Mouse (Mus musculus) adrenal gland, adult (tissue): ENCODE results near the gene Hmgn2.

Experiments used
- DNase-seq, 2 experiments: peaks; one replicate each; pipeline ENCODE4 v3.0.0; 2022 to 2023; ENCODE audit warnings: low spot score in 1 of 2; ENCODE audit not compliant: inconsistent age in 2 of 2

The Hmgn2 gene

DNA sequence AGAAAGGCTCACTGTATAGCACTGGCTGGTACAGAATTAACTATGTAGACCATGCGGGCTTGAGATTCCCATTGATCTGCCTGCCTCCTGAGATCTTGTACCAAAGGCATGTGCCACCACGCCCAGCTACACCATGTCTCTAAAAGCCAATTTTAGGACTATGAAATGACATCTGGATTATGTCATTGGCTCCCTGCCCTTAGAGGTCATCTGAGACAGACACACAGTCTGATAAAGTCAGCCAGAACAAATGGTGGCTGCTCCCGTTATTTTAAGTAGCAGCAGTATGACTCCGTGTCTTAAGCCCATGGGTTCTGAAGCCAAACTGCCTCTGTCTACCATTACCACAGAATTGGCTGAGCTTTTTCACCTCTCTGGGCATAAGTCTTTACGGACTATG lies 12.0 kb upstream of the Hmgn2 start:
- peak in 1 of 2 experiments; percentile 69 for DNase-seq

DNA sequence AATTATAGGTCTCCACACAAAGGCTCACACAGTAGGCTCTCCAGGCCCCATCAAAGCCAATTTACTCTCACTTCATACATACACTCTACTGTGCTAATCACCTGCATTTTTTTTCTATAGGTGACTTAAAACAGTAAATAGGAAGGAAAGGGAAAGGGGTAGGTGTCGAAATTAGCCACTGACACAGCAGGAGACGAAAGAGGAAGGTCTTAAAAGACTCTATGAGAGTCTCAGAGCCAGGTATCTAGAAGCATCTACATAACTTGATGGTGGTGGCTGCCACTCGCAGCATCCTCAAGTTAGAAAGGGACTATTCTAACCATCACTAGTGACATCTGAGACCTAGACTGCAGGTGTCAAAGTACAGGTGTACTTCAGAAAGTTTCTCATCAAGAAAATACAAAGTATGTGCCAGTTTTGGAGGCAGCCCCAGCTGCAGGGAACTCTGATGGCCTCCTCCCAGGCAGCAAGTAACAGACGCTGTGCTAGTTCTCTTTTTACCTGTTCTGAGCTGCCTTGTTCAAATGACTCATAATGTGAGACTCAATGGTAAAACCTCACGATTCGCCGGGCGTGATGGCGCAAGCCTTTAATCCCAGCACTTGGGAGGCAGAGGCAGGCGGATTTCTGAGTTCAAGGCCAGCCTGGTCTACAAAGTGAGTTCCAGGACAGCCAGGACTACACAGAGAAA lies 9.7 kb upstream of the Hmgn2 start:
- DNase-seq, result no peak

DNA sequence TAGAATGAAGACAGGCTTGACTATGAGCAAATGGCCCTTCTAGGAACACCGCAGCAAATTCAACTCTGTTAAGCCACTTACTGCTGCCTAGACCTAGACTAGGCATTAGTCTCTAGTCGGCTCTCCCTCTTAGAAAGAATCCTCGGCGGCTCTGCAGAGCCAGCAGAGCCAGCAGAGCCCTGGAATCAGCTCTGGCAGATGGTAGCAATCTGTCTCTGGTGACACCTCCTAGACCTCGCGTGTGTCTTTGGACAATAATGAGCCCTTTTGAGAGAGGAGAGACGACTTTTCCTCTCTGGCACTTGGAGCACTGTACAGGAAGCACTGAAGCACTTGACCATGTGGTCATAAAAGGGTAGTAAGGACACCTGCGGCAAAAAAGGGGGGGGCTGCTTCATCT lies 3.3 kb upstream of the Hmgn2 start:
- DNase-seq, result no peak

DNA sequence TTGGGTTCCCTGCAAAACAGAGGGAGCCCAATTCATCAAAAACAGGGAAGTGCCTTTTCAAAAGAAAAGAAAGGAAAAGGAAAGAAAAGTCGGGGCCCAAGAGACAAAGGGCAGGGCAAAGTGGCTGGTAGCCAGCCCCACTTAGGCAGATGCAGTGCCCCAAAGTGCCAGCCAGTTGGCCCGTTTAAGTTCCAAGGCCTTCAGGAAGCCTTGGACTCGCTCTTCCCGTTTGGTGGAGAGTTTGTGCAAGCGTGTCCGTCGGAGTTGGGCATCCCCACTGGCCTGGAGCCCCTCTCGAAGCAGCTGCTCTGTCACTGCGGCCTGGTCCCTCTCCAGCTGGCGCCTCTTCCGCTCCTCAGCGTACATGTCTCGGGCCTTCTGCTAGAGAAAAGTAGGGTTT lies 2.4 kb upstream of the Hmgn2 start:
- peak in 1 of 2 experiments; percentile 29 for DNase-seq

DNA sequence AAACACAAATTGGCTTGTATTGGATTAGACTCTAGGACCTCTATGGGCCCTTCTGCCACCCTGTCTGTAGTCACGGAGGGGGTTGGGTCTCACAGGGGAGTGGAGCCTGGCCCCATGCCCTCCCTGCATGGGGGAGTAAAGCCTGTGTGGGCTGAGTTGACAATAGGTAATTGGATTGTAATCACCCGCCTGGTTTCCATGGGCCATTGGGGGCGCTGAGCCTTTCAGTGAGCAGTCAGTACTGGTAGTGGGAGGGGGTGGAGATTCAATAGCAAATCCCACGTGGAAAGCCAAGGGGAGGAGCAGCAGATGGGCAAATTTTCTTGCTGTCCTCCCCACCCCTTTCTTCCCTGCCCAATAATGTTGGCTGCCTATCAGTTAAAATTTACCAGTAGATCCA lies 1.7 kb upstream of the Hmgn2 start:
- peak in 1 of 2 experiments; percentile 34 for DNase-seq

DNA sequence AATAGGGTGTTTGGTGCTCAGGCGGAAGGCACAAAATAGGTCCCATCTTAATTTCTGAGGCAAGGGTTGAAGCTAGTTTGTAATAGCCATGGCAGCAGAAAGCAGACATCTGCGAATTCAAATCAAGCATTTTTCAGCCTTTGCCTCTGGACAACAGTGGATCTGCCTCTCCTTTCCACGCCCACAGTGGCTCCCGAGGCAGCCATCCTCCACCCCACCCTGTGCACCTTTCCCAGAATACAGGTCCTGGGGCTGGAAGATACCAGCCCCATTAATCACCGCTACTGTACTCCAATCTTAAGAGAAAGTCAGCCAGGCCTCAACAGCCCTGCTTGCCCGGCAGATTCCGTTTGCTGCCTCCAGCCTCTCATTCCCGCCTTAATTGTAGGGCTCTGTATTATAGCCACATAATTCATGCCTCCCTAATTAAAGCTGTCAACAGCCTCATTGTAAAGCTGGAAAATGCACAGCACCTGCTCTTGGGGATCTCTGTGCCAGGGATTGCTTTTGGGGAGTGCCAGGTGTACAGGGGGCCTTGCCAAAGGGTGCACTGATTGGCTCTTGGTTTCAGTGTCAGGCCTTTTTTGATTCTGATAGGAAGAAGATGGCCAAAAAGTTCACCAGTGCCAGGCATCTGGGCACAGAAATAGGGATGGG lies 792 bp upstream of the Hmgn2 start:
- peak; percentile 23 to 48 for DNase-seq

DNA sequence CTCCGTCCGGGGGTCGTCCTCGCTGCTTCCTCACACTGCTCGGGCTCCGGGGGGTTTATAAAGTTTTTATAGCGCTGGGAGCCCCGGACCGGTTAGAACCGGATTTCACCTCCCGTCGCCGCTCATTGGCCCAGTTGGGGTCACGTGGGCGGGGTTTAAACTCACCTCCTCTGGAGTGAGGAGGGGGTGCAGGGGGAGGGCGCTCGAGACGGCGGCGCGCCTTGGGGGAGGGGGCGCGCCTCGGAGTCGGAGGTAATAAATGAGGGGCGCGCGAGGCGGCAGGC lies 642 bp downstream of the Hmgn2 start:
- DNase-seq, result peak; percentile 90 to 96

DNA sequence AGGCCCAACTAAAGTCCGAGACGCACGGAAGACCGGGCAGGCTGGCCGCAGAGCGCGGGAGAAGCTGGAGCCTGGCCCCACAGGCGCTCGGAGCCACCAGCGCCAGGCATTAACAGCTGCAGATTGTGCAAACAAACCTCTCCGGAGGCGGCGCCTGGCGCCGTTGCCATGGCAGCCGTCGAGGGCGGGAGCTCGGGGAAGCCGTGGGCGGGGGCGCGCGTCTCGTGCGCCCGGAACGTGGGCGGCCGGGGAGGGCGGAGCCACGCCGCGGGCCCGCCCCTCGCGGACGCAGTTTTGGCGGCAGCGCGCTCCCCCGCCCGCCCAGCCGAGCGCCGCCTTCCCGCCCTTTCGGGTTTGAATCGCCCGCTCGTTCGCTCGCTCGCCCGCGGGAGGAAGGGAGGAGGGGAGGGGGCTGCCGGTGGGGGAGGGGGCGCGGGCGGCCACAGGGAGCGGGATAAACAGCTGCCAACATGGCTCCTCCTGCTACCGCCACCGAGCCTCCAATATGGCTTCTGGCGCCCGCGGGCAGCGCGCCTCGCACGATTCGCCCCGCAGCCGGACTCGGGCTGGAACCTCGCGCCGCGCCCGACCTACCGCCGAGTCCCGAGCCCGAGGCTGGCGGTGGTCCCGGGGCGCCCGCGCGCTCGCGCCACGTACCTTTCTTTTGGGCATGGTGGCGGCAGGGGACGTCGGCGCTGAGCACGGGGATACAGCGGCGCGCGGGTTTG lies 1.1 kb downstream of the Hmgn2 start:
- DNase-seq, result peak; percentile 99

DNA sequence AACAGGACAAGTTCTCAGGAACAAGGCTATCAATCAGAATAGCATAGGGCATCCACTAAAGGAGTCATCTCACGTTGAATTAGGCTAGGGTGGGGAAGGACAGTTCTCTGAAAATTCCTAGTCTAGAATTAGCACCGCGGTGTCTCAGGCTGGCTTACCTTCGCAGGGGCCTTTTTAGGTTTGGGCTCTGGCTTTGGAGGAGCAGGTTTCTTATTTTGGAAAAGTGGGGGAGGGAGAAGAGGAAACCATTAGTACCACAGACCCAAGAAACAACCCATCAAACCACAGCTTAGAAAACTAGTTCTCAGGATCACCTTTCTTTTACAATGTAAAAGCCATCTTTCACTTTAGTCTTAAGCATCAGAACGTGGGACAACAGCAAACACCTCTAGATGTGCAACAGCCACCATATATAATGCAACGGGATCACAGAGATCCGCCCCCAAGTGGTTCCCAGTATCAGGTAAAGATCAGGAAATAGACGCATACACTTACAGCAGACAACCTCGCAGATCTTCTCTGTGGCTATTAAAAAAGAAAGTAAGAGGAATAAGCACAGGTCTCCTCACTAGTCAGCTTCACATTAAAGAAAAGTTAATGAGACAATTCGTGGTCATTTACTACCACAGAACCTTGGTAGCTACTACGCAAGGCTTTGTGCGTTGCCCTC lies 2.0 kb downstream of the Hmgn2 start:
- DNase-seq, result peak in 1 of 2 experiments; percentile 54

DNA sequence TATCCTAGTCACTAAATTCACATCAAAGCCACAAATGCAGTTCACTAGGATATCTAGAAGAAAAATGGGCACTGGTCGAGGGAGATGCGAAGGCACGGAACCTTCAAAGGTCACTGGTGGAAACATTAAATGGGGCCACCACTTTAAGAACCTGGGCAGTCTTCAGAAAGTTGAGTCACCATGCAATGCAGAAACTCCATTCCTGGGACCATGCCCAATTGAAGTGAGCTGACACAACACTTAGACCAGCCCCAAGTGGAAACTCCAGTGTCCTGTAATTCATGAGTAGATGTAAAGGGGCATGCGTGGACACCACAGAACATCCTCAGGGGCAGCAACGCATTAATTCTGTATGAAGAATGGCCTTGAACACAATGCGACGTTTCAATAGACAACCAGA lies 5.9 kb downstream of the Hmgn2 start:
- peak in 1 of 2 experiments; percentile 60 for DNase-seq

DNA sequence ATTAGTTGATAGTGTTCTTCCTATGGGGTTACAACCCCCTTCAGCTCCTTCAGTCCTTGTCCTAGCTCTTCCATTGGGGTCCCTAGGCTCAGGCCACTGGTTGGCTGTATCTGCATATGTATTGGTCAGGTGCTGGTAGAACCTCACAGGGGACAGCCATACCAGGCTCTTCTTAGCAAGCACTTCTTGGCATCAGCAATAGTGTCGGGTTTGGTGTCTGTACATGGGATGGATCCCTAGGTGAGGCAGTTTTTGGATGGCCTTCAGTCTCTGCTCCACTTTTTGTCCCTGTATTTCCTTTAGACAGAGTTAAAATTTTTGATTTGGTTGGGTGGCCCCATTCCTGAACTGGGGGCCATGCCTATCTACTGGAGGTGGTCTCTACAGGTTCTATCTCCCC lies 9.6 kb downstream of the Hmgn2 start:
- no peak for DNase-seq

DNA sequence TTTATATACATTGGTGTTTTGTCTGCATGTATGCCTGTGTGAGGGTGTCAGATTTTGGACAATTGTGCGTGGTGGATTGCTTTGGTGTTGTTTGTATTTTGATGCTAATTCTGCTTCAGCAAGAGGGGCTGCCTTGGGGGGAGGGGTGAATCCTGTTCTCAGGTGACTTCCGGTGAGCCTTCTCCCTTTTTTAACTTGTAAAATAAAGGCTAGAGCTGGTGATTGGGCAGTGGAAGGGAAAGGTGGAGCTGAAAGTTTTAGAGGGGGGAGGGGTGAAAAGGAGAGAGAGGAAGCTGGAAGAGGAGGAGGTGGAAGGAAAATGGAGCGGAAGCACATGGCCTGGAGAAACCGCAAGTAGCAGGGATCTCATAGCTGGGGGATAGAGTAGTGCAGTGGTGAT lies 12.1 kb downstream of the Hmgn2 start:
- no peak for DNase-seq

DNA sequence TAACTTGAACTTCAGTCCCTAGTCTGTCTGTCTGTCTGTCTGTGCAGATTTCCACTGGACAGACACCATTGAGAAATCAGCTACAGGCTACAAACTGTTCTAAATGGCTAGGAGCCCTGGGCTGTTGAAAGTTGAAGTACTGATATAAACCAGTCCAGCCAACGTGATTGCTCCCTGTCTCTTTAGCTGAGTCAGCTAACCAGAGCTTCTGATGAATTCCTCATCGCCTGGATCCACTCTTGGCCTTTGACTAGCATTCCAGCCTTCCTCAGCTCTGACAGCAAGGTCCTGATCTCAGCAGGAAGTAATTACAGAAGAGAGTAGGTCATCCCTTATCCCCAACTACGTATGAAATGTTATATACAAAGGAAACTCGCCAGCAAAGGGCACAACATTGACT lies 21.7 kb downstream of the Hmgn2 start:
- no peak for DNase-seq

DNA sequence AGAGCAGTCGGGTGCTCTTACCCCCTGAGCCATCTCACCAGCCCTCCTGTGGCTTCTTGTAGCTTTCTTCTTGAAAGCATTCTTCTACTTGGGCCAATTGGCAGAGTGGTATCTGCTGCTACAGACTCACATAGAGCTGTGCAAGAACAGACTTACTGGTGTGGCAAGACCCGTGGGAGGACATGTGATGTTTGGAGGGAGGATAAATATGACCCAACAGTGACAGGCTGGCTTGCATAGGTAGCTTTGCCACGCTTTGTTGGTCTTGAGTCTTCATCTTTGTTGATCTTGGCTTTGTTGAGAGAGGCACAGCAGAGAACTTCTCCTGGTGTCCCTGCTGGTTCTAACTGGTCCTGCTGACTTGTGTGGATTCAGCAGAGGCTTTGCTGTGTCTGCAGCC lies 24.7 kb downstream of the Hmgn2 start:
- no peak for DNase-seq

DNA sequence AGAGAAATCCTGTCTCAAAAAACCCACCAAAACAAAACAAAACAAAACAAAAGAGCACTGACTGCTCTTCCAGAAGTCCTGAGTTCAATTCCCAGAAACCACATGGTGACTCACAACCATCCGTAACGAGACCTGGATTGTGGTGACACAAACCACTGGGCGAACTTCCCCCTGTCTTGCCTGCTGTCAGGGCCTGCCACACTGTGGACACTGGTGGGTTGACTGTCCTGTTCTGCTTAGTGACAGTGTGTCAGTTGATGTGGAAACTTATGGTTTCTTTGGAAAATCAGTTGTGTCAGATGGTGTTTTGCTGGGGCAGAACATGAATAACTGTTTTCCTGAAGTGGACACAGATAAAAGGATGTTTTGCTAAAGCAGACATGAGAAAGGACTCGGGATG lies 25.8 kb downstream of the Hmgn2 start:
- no peak for DNase-seq

DNA sequence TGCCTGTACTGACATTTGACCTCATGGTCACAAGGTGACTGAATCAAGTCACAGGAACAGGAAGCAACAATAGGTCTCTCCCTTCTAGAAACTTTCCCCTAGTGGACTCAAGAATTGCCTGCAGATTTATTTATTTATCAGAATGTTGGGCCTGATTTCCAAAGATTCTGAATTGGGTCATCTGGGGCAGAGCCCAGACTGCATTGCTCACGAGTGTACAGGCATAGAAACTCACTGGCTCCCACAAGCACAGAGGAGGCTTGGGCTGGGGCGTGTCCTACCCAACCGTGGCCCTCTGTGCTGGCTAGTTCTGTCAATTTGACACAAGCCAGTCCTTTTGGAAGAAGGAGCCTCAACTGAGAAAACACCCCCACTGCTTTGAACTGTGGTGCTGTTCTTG lies 26.9 kb downstream of the Hmgn2 start:
- peak in 1 of 2 experiments; percentile 73 for DNase-seq

DNA sequence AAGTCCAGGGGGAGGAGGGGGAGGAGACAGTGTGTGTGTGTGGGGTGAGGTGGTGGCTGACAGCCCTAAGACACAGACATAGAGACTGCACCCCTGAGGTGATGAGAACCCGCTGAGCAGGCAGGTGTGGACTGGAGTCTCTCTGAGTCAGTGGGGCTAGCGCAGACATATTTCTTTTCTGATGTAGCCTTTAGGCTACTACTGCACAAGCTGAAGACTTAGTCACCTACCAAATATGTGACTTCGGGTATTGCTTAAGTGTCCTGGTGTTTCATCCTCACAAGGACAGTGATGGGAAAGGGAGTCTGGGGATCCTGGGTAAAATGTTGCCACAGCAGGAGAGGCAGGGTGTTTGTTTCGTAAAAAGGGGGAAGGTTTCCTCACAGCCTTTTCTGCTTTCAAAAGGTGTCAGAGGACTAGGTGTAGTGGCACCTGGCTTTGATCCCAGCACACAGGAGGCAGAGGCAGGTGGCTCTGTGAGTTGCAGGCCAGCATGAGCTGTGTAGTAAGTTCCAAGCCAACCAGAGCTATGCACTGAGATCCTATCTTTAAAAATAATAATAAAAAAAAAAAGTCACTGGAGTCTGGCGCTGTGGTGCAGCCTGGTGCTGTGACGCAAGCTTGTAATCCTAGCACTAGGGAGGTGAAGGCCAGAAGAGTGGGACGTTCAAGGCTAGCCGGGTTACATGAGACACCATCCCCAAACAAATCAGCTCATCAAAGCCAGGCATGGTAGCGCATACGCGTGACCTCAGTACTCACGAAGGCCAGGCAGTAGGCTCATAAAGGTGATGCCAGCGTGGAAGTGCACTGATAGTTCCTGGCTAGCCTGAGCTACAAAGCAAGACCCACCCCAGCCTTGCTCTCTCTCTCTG lies 27.8 kb downstream of the Hmgn2 start:
- DNase-seq, result peak; percentile 67 to 80

DNA sequence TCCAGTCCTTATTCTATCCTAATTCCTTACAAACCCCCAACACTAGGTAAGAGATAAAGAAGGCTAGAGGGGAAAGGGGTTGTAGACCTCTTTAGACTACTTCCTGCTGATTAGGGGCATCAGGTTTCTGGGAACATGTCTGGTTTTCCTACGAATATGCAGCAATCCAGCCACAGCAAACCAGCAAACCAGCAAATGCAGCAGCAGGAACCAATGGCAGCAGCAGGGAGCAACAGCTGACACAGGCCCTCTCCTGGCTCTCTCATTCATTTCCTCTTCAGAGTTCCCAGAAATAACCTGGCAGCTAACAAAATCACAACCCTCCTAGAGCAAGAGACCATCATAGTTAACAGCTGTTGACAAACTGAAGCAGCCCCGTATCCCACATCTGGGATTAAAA lies 30.4 kb downstream of the Hmgn2 start:
- DNase-seq, result no peak

DNA sequence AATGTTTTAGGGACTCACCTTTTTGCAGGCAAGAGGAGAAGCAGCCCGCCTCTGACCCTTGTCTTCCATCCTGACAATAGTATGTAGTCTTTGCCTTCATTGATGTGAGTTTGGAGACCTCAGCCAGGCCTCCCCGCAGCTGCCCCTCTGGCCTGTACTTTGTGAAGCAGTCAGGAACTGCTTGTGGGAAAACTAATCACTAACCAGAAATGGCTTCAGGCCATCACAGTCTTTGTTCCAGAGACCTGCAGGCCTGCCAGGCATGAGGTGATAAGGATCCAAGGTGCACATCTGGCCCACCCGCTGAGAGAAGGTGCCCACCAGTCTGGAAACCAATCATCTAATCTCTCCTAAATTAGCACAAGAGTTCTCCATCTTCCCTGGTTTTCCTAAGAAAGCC lies 36.7 kb downstream of the Hmgn2 start:
- DNase-seq, result no peak

DNA sequence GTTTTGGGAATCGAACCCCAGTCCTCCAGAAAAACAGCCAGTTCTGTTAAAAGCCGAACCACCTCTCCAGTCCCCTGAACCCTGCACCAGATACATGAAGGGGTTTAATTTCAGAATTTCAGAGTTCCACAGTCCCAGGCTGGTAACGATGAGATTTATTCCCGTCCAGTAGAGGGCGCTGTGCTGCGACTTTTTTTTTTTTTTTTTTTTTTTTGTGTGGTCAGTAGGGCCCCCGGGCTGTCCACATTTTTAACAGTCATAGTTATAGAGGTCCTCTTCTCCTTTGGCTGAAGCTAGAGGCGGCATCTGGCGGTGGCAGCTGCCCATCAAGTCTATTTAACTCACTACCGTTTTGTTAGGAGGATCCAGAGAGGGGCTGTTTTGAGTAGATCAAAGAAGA lies 37.1 kb downstream of the Hmgn2 start:
- peak in 1 of 2 experiments; percentile 56 for DNase-seq

DNA sequence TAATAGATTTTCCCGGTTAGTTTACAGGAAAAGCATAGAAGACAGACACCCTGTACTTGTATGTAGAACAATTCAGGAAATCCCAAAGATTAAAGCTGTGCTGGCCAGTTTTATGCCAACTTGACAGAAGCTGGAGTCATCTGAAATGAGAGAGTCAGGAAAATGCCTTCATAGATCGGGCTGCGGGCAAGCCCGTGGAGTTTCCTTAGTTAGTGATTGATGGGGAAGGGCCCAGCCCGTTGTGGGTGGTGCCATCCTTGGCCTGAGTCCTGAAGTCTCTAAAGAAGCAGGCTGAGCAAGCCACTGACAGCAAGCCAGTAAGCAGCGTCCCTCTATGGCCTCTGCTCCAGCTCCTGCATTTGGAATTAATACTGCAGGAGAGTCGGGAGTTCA lies 39.2 kb downstream of the Hmgn2 start:
- peak; percentile 40 to 71 for DNase-seq
